Mouse (Mus musculus) hindbrain, embryonic 11.5 days (tissue): ENCODE data around the gene Ablim2. TPM values are rescaled to one million over a fixed set of nuclear protein-coding genes. Genes with fewer than 3 reads are reported as not detected.

Experiments
- ATAC-seq: fragments of 200-750 bp; cut with Nextera tagmentation; 2 replicates; pipeline ENCODE4 v1.8.0; 2017; ENCODE audit warnings: mild to moderate bottlenecking, moderate TSS enrichment, moderate library complexity; ENCODE audit not compliant: low FRiP score
- DNase-seq: peaks from one replicate; pipeline ENCODE4 v3.0.0-alpha.2; 2015; ENCODE audit warnings: low spot score
- H3K27ac ChIP-seq: fragments of 300-500 bp; sonication (generic); 2 replicates; pipeline ENCODE4 v1.5.1; 2014; ENCODE audit warnings: mild to moderate bottlenecking, low read depth, low read length
- H3K27me3 ChIP-seq: fragments of 300-500 bp; sonication (generic); 2 replicates; pipeline ENCODE4 v1.6.1; 2014; ENCODE audit warnings: mild to moderate bottlenecking, low read length, moderate library complexity, mixed read lengths; ENCODE audit not compliant: control insufficient read depth, insufficient read depth
- H3K36me3 ChIP-seq: fragments of 300-500 bp; sonication (generic); 2 replicates; pipeline ENCODE4 v1.6.1; 2014; ENCODE audit warnings: mild to moderate bottlenecking, low read length, moderate library complexity, mixed read lengths; ENCODE audit not compliant: control insufficient read depth, insufficient read depth
- H3K4me1 ChIP-seq: fragments of 300-500 bp; sonication (generic); replicated peaks from 2 replicates; pipeline ENCODE4 v1.6.1; 2014; ENCODE audit warnings: low read length, mixed read lengths; ENCODE audit not compliant: control insufficient read depth, insufficient read depth
- H3K4me2 ChIP-seq: fragments of 300-500 bp; sonication (generic); replicated peaks from 2 replicates; pipeline ENCODE4 v1.6.1; 2014; ENCODE audit warnings: mild to moderate bottlenecking, low read depth, low read length
- H3K4me3 ChIP-seq: fragments of 300-500 bp; sonication (generic); 2 replicates; pipeline ENCODE4 v1.5.1; 2014; ENCODE audit warnings: low read depth, low read length
- H3K9ac ChIP-seq: fragments of 300-500 bp; sonication (generic); 2 replicates; pipeline ENCODE4 v1.6.1; 2014; ENCODE audit warnings: low read depth, low read length
- H3K9me3 ChIP-seq: fragments of 300-500 bp; sonication (generic); 2 replicates; pipeline ENCODE4 v1.6.1; 2016; ENCODE audit warnings: low read length; ENCODE audit not compliant: control insufficient read depth
- WGBS: fragments of 180-500 bp; shearing (Covaris S2); extraction: QIAGEN DNeasy Blood & Tissue Kit; methylation state at CpG from one replicate; pipeline ENCODE4 v1.1.7; 2014; 5-methylcytosine and 5-hydroxymethylcytosine counted together
- polyA plus RNA-seq: library from polyadenylated mRNA; unstranded; fragments of >200 nt; fragmentation: Nextera tagmentation; extraction: Ambion mirVana; gene quantifications from 2 replicates; pipeline ENCODE4 v1.2.1, GENCODE M21; 2014

The Ablim2 gene
- polyA plus RNA-seq, 1 experiment from 2014 or later, result 0.60 TPM

DNA sequence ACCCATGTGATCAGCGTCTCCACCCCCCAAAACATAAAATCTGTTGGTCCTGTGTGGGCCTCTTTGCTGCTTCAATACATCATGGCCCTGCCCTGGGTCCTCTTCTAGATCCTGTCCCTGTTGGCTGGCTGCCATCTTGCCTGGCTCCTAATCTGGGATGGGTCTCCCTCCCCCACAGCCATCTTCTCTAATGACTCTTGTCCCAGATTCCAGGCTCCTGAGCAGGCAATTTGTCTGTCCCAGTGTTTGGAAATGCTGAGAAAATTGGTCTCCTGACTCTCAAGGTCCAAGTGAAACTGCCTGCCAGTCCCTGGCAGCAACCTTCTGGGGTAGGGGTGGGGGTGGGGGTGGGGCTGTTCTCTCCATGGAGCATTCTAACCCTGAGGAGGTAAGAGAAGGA, 37.8 kb upstream of the Ablim2 start:
- ATAC-seq (no peak), DNase-seq (no peak)
- no peaks in the 10 kb centered on the region for H3K9me3 ChIP-seq
- no peak overlapping the region for H3K9ac ChIP-seq
- no peak overlapping the region for H3K4me3 ChIP-seq
- no peak overlapping the region for H3K4me2 ChIP-seq
- no peaks in the 10 kb centered on the region for H3K4me1 ChIP-seq
- H3K27me3 ChIP-seq, result no peaks in the 10 kb centered on the region
- no peak overlapping the region for H3K27ac ChIP-seq
- no peaks in the 10 kb centered on the region for H3K36me3 ChIP-seq
- 96% methylated on average over 1 of the region's 1 CpGs for WGBS

DNA sequence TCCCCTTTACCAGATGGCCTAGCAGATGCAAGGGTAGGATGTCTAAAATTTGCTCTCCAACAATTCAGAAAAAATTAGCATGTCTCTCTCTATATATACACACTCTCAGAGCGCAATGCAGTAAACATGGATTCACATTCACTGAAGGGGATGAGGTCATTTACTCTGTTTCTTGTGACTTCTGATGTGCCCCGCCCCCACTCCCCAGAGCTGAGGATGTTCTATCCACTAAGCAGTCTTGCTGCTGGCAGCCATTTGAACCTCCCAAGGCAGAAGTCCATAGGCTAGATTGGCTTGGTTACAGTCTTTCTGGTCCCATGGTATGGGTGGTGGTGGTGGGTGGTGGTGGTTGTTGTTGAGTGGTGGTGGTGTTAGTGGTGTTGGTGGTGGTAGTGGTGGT, 35.7 kb upstream of the Ablim2 start:
- WGBS, result 91% methylated on average over 2 of the region's 2 CpGs
- Histone ChIP-seq H3K27me3 (no peaks in the 10 kb centered on the region), H3K36me3 (no peaks in the 10 kb centered on the region), H3K4me1 (no peaks in the 10 kb centered on the region), H3K9me3 (no peaks in the 10 kb centered on the region), H3K9ac (no peak overlapping the region), H3K4me2 (no peak overlapping the region), H3K27ac (no peak overlapping the region), H3K4me3 (no peak overlapping the region)
- no peak for ATAC-seq
- no peak for DNase-seq

DNA sequence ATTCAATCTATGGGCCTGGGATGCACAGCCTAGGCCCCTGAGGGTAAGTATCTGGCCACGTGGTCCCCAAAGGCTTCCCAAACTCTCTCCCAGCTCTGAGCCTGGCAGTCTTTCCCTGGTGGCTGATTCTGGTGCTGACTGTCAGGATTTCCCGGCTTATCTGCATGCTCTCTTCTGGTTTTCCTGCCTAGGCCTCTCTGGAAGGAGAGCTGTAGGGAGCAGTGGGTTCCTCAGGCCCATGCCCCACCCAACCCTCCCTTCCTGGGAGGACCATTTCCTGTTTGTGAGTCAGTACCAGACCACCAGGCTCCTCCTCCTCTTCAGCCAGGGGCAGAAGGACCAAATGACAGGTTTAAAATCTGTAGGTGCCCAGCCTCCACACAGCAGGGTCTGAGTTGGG, 35.0 kb upstream of the Ablim2 start:
- Histone ChIP-seq H3K4me1 (no peaks in the 10 kb centered on the region), H3K9ac (no peak overlapping the region), H3K27ac (no peak overlapping the region), H3K36me3 (no peaks in the 10 kb centered on the region), H3K4me3 (no peak overlapping the region), H3K9me3 (no peaks in the 10 kb centered on the region), H3K27me3 (no peaks in the 10 kb centered on the region), H3K4me2 (no peak overlapping the region)
- DNase-seq (no peak), ATAC-seq (no peak)
- WGBS, result 63% methylated on average over 2 of the region's 2 CpGs

DNA sequence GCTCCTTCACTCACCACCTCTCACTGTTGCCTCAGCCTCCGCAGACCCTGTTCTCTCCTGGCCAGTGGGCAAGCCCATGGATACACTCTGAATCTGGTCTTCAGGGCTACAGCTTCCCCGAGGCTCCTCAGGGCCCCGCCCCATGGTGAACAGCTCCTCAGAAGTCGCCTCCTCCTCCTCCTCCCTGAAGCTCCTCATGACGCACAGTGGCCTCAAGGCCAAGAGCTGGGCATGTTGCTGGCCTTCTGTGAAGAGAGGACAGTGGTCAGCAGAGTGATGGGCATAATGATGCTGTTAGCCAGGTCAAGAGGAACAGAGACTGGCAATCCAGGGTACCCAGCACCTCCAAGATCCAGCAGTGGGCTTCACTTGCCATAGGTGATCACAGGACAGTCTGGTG, 33.8 kb upstream of the Ablim2 start:
- WGBS, result 76% methylated on average over 5 of the region's 5 CpGs
- no peaks in the 10 kb centered on the region for H3K36me3 ChIP-seq
- no peaks in the 10 kb centered on the region for H3K4me1 ChIP-seq
- ATAC-seq, result no peak
- no peak overlapping the region for H3K4me2 ChIP-seq
- no peak overlapping the region for H3K4me3 ChIP-seq
- no peak overlapping the region for H3K9ac ChIP-seq
- DNase-seq, result no peak
- no peaks in the 10 kb centered on the region for H3K27me3 ChIP-seq
- H3K27ac ChIP-seq, result no peak overlapping the region
- no peaks in the 10 kb centered on the region for H3K9me3 ChIP-seq

DNA sequence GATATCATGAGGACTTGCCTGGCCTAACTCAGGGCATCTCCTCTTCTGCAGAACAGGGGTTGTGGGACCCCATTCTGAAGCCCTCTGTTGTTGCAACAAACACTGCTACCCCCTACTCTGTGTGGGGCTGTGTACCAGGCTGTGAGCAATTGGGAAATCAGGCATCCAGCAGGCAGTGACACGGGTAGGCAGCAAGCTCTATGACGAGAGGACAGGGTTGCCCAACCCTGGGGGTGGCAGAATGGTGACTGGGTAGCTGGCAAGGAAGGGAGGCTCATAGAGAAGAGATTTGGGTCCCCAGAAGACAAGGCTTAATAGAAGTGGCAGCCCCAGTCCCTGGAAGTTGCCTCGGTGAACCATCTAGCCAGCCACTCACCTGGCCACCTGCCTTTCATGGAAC, 31.8 kb upstream of the Ablim2 start:
- H3K4me3 ChIP-seq, result no peak overlapping the region
- H3K27me3 ChIP-seq, result no peaks in the 10 kb centered on the region
- H3K36me3 ChIP-seq, result no peaks in the 10 kb centered on the region
- DNase-seq (no peak), ATAC-seq (no peak)
- H3K27ac ChIP-seq, result no peak overlapping the region
- H3K4me1 ChIP-seq, result no peaks in the 10 kb centered on the region
- H3K9me3 ChIP-seq, result no peaks in the 10 kb centered on the region
- no peak overlapping the region for H3K9ac ChIP-seq
- WGBS, result 81% methylated on average over 3 of the region's 3 CpGs
- H3K4me2 ChIP-seq, result no peak overlapping the region

DNA sequence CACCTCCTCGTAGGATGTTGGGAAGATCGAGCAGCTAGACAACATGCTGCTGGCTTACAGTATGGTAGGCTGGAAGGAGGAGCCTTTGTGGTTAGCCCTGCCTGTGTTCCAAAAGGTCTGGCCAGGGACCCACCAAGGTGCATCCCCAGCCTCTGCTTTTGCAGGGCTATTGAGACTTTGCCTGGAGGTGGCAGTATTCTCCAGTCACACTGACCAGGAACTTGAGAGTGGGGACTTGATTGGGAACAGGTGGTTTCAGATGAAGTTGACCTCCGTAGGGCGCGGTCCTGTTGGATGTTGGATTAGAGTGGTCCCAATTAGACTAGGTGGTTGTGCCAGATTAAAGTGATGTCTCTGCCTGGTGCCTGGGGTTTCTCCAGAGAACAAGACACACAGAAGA, 30.2 kb upstream of the Ablim2 start:
- Histone ChIP-seq H3K4me2 (no peak overlapping the region), H3K4me3 (no peak overlapping the region), H3K9ac (no peak overlapping the region), H3K27ac (no peak overlapping the region), H3K9me3 (no peaks in the 10 kb centered on the region), H3K27me3 (no peaks in the 10 kb centered on the region), H3K4me1 (no peaks in the 10 kb centered on the region), H3K36me3 (no peaks in the 10 kb centered on the region)
- WGBS, result 91% methylated on average over 5 of the region's 5 CpGs
- ATAC-seq, result no peak
- no peak for DNase-seq

DNA sequence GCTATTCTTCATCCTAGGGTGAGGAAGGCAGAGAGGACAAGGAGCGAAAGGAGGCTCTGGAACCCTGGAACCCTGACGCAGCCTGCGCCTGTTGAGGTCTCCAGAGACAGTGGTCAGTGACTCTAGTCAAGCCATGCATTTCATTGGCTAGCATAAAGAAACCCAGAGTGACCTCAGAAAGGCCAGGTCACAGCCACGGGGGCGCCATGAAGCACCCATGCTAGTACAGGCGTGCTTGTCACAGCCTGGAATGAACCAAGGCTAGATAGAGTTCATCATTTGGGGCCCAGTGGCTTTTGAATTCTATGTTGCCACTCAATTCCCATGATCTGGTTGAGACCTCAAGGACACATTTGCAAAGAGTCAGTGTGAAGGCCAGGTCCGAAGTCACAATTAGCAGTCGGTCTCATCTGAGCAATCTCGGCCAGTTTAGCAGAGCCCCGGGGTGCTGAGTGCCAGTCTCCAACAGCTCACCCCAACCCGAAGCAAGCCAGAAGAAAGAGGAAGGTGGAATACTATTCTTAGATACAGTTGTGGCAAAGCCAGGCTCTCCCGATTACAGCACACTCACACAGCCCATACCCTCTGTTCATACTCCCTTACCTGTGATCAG, 29.2 kb upstream of the Ablim2 start:
- Histone ChIP-seq H3K27me3 (no peaks in the 10 kb centered on the region), H3K36me3 (no peaks in the 10 kb centered on the region), H3K27ac (no peak overlapping the region), H3K4me3 (no peak overlapping the region), H3K9me3 (no peaks in the 10 kb centered on the region), H3K4me1 (no peaks in the 10 kb centered on the region), H3K4me2 (no peak overlapping the region), H3K9ac (no peak overlapping the region)
- ATAC-seq (no peak), DNase-seq (no peak)
- WGBS, result 87% methylated on average over 12 of the region's 12 CpGs

DNA sequence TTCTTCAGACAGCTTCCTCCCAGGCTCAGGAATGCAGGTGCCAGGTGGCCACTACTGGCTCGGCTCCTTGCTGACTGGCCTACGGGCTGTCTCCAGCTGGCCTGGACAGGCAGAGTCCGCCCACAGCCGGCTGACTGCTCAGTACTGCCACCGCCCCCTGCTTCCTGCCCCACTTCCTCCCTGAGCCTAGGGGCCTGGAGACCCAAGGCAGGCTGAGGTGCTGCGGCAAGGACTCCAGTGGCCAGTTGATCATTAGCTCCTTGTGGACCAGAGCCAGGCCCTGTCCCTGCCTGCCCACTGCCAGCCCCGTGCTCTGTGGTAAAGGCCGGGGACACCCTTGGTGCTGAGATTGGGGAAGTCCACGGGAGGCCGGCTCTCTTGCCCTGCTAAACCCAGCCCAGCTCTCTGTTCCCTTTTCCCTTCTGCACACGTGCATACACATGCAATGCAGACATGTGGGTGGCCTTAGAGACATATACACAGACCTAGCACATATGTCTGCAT, 28.7 kb upstream of the Ablim2 start:
- no peaks in the 10 kb centered on the region for H3K27me3 ChIP-seq
- H3K9me3 ChIP-seq, result no peaks in the 10 kb centered on the region
- no peak overlapping the region for H3K4me3 ChIP-seq
- H3K9ac ChIP-seq, result no peak overlapping the region
- DNase-seq (peak; percentile 19), ATAC-seq (no peak)
- 54% methylated on average over 11 of the region's 11 CpGs for WGBS
- no peaks in the 10 kb centered on the region for H3K36me3 ChIP-seq
- no peaks in the 10 kb centered on the region for H3K4me1 ChIP-seq
- no peak overlapping the region for H3K27ac ChIP-seq
- H3K4me2 ChIP-seq, result no peak overlapping the region

DNA sequence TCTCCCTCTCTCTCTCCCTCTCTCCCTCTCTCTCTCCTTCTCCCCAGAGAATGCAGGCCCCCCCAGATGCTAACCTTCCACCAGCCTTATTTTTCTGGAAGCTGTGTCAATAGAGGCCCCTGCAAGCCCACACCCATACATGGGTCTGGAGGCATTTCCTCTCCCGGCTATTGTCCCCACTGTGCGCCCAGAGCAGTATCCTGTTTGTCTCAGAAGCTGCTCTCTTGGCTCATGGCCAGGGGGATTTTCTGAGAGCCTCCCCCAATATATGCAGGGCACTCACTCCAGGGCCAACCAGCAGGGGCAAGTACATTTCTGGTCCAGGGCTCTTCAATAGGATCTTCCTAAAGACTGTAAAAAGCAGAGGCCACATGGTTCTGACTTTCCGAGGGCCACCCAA, 27.8 kb upstream of the Ablim2 start:
- H3K9ac ChIP-seq, result no peak overlapping the region
- no peaks in the 10 kb centered on the region for H3K36me3 ChIP-seq
- no peak overlapping the region for H3K4me3 ChIP-seq
- H3K9me3 ChIP-seq, result no peaks in the 10 kb centered on the region
- no peak for DNase-seq
- no peaks in the 10 kb centered on the region for H3K27me3 ChIP-seq
- no peak overlapping the region for H3K27ac ChIP-seq
- H3K4me1 ChIP-seq, result no peaks in the 10 kb centered on the region
- no peak overlapping the region for H3K4me2 ChIP-seq
- 81% methylated on average over 3 of the region's 3 CpGs for WGBS
- no peak for ATAC-seq
